Mouse (Mus musculus): ENCODE measurements around the gene Nfkb1.
A peak's percentile ranks its signal among the peaks of the same experiment; 100 is the strongest.

Nfkb1 gene

GRCm38 (mm10) chr3:135670869-135671268, 20.5 kb downstream of the Nfkb1 start:
- peak; percentile 48 for DNase-seq (ENCODE audit: low read depth)

- no peak for DNase-seq (ENCODE audit: low read depth)
Measured at GRCm38 (mm10) chr3:135667084-135667483, 24.3 kb downstream of the Nfkb1 start.

GRCm38 (mm10) chr3:135665777-135666259, 25.5 kb downstream of the Nfkb1 start:
- DNase-seq (ENCODE audit: low read depth), result peak; percentile 87

GRCm38 (mm10) chr3:135662139-135662864, 29.0 kb downstream of the Nfkb1 start:
- DNase-seq (ENCODE audit: low read depth), result peak; percentile 60

- DNase-seq (ENCODE audit: low read depth), result no peak
Measured at GRCm38 (mm10) chr3:135661707-135662106, 29.6 kb downstream of the Nfkb1 start.

- DNase-seq (ENCODE audit: low read depth), result no peak
Measured at GRCm38 (mm10) chr3:135658540-135659097, 32.7 kb downstream of the Nfkb1 start.

GRCm38 (mm10) chr3:135656156-135656555, 35.2 kb downstream of the Nfkb1 start:
- DNase-seq (ENCODE audit: low read depth), result no peak

GRCm38 (mm10) chr3:135650773-135651555, 40.4 kb downstream of the Nfkb1 start:
- no peak for DNase-seq (ENCODE audit: low read depth)

- no peak for DNase-seq (ENCODE audit: low read depth)
Measured at GRCm38 (mm10) chr3:135649809-135650208, 41.5 kb downstream of the Nfkb1 start.

- no peak for DNase-seq (ENCODE audit: low read depth)
Measured at GRCm38 (mm10) chr3:135648501-135648900, 42.8 kb downstream of the Nfkb1 start.

GRCm38 (mm10) chr3:135646622-135647021, 44.7 kb downstream of the Nfkb1 start:
- no peak for DNase-seq (ENCODE audit: low read depth)

- DNase-seq (ENCODE audit: low read depth), result no peak
Measured at GRCm38 (mm10) chr3:135644971-135645370, 46.4 kb downstream of the Nfkb1 start.

GRCm38 (mm10) chr3:135641623-135641915, 49.8 kb downstream of the Nfkb1 start:
- no peak for DNase-seq (ENCODE audit: low read depth)

GRCm38 (mm10) chr3:135640856-135641622, 50.3 kb downstream of the Nfkb1 start:
- peak; percentile 37 for DNase-seq (ENCODE audit: low read depth)

GRCm38 (mm10) chr3:135640203-135640602, 51.1 kb downstream of the Nfkb1 start:
- DNase-seq (ENCODE audit: low read depth), result peak; percentile 68

- DNase-seq (ENCODE audit: low read depth), result no peak
Measured at GRCm38 (mm10) chr3:135637592-135637991, 53.8 kb downstream of the Nfkb1 start.

GRCm38 (mm10) chr3:135636454-135636853, 54.9 kb downstream of the Nfkb1 start:
- peak; percentile 79 for DNase-seq (ENCODE audit: low read depth)

- DNase-seq (ENCODE audit: low read depth), result peak; percentile 49
Measured at GRCm38 (mm10) chr3:135635646-135636434, 55.5 kb downstream of the Nfkb1 start.

GRCm38 (mm10) chr3:135635030-135635429, 56.3 kb downstream of the Nfkb1 start:
- DNase-seq (ENCODE audit: low read depth), result peak; percentile 28

GRCm38 (mm10) chr3:135634275-135634674, 57.1 kb downstream of the Nfkb1 start:
- DNase-seq (ENCODE audit: low read depth), result no peak

GRCm38 (mm10) chr3:135631856-135632255, 59.5 kb downstream of the Nfkb1 start:
- no peak for DNase-seq (ENCODE audit: low read depth)

Measured in induced T-regulatory cell, adult 2 months (primary cell).